Mouse (Mus musculus) layer of hippocampus, postnatal 10 days (tissue): ENCODE results near the gene Tmem63a. TPM values are rescaled to one million over a fixed set of nuclear protein-coding genes. Genes with fewer than 3 reads are reported as not detected.
A peak's percentile ranks its signal among the peaks of the same experiment; 100 is the strongest.
"Not testable (repeated sequence)": the region's sequence is repeated elsewhere in the genome, so short reads cannot be mapped to it uniquely, and the experiment has no call there.

Source experiments
- DNase-seq, 2 experiments: peaks; one replicate each; pipeline ENCODE4 v3.0.0; 2021; ENCODE audit warnings: low spot score in 2 of 2
- total RNA-seq, 2 experiments: library from RNA; stranded (reverse); gene quantifications; 2 replicates each; pipeline ENCODE4 v1.2.3; 2021

Tmem63a gene
- total RNA-seq, 2 experiments from 2014 or later, result 3.7 to 3.8 TPM

DNA sequence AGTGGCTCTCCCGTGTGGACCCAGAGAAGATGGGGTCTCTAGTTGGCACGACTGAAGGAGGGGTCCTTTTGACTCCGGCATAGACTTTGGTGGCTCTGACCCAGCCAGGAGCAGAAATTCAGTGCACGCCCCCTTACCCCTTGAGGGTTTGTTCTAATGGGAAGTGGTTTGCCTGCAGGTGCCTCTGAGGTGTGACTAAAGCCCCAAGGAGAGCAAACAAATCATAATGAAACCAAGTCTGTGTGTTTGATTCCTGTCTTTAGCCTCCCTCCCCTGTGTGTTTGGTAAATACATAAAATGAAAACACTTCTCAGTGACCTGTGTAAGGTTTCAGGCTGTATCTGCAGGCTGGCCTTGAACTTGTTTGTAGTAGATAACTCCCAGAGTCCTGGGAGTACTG is 15.9 kb upstream of the Tmem63a start:
- DNase-seq, result no peak

DNA sequence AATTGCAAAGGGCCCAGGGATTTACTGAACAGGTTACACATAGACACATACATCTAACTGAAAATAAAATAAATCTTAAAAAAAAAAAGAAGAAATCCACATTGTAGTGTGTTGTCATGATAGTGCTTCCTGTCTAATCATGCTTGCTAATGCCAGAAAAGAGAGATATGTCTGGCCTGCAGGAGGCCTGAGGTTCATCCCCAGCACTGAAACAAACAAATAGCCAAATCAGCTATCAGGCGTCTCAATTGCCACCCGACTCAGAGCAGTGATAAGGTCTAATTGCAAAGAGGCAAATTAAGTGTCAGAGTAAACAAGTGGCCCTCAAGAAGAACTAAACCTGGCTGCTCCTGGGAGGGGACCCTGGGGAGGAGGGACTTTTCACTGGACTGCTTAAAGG is 12.5 kb upstream of the Tmem63a start:
- DNase-seq, result no peak

DNA sequence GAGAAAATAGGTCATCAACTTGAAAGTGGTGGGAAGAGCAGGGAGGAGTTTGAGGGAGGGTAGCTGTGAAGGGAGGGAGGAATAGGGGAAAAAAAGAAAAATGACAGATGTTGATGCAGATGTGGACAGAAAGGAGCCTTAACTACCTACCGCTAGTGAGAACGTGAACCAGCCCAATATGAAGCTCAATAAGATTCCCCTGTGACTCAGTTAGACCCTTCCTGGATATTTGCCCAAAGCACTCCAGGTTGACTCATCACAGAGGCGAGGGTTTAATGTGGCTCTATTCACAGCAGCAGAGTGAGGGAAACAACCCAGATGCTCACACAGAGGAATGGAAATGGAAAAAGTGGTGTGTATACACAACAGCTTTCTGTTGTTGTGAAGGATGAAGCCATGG is 11.0 kb upstream of the Tmem63a start:
- DNase-seq, result no peak

DNA sequence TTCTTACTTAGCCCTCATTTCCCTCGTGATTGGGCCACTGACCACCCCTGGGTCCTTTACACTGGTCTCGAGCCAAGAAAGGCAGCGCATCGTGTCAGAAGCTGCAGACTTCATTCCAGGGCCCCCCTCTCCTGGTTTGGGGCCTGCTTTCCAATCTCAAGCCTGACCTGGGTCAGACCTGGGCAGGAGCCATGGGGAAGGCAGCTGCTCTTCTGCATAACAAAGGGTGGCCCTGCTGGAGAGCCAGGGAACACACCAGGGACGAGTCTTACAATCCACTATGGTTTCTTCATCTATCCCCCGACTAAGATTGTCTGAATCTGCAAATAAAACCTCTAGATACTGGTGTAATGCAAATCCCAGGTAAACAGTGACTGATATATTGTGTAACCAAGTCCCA is 8.5 kb upstream of the Tmem63a start:
- DNase-seq, result no peak

DNA sequence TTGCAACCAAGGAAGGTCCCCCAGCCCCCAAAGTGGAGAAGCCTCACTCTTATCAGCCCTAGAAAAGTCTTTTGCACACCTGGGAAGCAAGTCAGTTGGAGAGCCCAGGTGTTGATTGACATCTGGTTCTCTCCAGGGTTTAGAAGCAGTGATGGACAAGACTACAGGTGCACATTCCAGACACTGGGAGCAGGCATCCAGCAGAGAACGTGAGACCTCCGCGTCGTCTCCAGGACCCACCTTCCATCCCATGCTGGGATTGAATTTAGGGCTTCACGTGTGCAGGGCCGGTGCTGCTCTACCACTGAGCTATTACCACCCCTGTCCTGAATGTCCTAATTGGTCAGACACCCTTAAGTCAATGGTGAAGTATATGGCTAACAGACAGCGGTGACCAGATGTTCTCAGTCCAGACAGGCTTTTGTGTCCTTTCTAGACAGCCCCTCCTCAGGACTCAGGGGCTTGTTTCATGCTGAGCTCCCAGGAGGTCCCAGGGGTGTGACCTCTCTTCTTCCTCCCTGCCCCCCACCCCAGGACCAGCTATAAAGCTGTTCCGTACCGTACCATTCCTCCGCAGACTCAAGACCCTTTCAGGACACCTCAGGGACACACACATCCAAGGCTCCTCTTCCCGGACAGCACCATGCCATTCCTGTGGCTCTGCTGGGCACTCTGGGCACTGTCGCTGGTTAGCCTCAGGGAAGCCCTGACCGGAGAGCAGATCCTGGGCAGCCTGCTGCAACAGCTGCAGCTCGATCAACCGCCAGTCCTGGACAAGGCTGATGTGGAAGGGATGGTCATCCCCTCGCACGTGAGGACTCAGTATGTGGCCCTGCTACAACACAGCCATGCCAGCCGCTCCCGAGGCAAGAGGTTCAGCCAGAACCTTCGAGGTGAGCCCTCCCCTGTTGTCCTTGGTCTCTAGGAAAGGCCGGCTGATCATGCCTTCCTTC is 7.4 kb upstream of the Tmem63a start, which contains the start of gene Lefty1:
Lefty1 (plus strand) TSS at position 556 of the 953 bp plus-strand sequence.
- no peak for DNase-seq

DNA sequence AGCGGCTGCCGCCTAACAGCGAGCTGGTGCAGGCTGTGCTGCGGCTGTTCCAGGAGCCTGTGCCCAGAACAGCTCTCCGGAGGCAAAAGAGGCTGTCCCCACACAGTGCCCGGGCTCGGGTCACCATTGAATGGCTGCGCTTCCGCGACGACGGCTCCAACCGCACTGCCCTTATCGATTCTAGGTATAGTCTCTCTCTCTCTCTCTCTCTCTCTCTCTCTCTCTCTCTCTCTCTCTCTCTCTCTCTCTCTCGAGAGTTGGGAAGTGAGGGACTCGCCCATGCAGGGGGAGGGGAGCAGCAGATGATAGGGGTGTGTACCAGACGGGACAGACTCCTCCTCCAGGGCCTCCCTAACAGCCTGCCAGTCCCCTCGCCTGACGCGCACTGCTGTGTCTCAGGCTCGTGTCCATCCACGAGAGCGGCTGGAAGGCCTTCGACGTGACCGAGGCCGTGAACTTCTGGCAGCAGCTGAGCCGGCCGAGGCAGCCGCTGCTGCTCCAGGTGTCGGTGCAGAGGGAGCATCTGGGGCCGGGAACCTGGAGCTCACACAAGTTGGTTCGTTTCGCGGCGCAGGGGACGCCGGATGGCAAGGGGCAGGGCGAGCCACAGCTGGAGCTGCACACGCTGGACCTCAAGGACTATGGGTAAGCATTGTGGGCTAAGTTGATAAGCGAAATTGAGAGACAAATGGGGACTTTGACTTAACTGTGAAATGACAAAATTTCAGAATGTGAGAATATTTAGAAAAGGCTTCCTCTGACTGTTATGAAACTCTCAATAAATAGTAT is 5.3 kb upstream of the Tmem63a start:
- DNase-seq, result peak; percentile 35 to 42

DNA sequence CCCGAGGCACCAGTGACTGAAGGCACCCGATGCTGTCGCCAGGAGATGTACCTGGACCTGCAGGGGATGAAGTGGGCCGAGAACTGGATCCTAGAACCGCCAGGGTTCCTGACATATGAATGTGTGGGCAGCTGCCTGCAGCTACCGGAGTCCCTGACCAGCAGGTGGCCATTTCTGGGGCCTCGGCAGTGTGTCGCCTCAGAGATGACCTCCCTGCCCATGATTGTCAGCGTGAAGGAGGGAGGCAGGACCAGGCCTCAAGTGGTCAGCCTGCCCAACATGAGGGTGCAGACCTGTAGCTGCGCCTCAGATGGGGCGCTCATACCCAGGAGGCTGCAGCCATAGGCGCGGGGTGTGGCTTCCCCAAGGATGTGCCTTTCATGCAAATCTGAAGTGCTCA is 4.5 kb upstream of the Tmem63a start:
- not testable (repeated sequence) for DNase-seq

DNA sequence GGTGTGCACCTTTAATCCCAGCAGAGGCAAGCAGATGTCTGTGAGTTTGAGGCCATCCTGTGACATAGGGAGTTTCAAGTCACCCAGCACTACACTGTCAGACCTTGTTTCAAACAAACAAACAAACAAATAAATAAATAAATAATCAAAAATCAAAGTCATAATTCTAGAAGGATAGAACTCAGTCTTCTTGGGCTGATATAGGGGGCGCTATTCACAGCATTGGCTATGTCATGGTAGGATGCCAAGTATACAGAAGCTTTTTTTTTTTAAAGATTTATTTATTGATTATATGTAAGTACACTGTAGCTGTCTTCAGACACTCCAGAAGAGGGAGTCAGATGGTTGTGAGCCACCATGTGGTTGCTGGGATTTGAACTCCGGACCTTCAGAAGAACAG is 3.4 kb upstream of the Tmem63a start:
- DNase-seq, result not testable (repeated sequence)

DNA sequence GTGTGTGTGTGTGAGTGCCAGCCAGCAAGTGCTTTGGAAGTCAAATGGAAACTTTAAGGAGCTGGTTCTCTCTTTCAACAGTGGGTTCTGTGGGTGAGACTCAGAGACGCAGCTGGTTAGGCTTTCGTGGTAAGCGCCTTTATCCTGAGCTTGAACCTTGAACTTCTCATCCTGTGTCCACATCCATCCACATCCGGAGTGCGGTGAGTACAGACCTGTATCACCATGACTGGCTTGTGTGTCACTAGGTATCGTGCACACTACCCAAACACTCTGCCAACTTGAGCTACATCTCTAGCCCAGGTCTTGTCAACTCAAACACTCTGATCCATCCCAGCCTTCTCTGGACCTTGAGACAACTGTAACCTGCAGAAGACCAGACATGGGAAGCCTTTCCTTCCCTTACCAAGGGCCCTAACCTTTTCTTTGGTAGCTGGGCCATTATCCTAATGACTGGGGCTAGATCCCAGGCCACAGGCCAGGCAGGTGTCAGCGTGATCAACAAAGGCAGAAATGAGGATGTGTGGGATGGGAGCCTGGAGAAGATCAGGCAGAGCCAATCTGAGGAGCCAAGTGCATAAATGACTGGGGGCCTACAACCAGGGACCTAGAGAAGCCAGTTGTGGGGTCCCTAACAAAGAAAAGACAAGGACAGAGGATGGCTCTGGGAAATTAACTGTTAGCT is 1.2 kb upstream of the Tmem63a start:
- DNase-seq, result no peak

DNA sequence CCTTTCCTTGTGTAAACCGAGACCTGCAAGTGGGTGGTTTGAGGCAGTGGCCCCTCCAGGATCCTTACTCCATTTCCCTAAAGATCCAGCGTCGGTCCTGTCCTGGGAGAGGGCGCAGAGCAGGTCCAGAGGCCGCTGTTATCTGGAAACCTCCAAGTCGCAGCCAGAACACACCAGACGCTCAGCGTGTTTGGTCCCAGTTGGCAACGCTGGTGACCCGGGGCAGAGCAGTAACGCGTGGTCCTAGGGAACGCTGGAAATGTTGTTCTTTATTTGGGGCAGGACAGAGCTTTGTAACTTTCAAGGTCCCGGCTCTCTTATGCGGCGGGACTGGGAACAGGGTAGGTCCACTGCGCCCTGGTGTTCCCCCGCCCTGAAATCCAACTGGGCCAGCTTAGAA is 418 bp upstream of the Tmem63a start:
- DNase-seq, result no peak

DNA sequence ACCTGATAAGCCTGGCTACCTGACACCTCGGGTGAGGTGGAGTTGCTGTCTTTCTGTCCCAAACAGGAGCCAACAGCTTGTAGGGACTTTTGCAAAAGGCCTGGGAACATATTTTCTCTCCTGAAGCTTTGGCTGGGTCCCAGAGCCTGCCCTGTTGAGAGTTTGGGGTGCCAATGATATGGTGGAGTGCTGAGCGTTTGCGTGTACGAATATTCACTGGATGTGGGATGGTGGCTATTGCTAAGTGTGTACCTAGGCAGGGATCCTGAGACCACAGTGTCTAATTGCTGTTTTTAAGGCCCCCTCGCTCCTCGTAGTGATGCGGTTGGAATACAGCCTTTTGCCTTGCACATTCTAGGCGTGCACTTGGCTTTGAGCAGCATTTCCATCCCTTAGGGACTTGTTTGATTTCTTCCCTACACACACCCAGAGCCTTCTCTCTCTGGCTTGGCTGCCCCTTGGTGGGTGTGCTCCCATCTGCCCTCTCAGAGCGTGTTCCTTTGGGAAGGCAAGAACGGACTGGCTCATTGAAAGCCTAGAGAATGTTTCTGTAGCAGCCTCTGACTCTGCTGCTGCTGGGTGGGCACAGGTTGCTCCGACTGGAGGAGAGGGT is 994 bp downstream of the Tmem63a start:
- DNase-seq, result no peak

DNA sequence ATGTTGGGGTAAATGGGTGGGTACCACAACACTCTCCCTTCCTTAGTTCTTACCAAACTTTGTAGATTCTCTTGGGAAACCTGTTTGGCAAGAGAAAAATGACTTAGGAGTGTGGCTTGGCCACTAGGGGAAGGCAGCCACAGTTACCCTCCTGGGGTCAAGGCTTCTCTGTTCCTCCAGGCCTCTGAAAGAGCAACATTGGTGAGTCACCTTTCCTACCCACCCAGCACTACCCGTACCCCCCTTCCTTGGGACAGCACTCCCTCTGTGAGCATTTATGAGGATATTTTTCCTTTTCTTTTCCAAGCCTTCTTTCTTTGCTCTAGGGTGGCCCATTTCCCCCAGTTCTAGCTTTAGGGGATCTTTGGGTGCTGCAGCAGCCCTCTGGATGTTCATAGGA is 1.8 kb downstream of the Tmem63a start:
- DNase-seq, result no peak

DNA sequence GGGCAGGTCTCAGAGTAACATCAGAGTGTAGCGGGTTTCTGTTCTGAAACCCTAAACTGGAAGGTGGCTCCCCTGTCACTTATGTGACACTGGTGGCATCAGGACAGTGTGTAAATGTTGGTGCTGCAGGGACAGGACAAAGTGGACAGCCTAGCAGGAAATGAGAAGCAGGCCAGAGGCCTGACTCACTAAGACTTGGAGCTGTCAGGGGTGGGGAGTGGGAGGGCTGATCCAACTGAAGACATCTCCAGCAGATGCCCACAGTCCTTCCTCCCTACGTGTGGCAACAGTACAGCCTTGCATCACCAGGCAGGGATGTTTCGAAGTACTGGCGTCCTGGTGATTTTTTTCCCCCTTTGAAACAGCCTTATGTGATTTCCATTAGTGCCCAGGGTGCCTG is 2.4 kb downstream of the Tmem63a start:
- no peak for DNase-seq

DNA sequence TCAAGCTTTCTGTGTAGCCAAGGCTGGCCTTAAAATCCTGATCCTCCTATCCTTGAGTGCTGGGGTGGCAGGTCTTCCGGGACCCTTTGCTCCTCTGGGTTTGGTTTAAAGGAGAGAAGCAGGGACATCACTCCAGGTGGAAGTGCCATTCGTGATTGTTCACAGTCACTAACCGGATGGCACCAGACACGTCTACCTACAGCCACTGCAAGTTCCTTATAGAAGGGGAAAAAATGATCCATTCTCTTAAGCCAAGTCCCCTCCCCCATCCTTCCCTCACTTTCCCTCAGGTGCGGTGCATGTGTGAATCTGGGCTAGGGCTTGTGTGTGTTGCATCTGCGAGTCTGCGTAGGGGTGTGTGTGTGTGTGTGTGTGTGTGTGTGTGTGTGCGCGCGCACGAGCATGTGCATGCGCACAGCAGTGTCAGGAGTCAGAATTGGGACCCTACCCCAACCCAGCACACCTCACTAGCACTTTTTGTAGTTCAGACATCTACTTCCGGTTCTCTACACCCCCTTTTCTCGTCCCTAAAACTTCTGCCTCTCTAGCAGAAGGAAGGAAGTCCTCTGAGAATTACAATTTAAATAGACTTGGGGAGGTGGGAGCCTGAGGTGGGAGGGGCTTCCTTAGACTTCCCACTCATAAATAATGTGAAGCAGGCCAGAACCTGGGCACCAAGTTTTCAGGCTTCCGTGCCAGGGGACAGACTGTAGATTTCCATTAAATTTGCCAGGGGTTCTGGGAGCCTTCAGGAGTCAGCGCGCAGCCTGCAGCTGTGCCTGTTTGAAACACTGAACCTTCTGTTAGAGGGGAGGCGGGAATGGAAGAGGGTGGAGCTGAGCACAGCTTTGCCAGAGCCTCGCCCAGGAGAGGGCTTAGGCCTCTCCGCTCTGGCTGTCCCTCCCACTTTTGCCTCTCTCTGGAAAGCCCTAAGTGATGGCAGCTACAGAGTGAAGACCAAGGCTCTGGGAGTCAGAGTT is 3.1 kb downstream of the Tmem63a start:
- peak; percentile 29 to 33 for DNase-seq

DNA sequence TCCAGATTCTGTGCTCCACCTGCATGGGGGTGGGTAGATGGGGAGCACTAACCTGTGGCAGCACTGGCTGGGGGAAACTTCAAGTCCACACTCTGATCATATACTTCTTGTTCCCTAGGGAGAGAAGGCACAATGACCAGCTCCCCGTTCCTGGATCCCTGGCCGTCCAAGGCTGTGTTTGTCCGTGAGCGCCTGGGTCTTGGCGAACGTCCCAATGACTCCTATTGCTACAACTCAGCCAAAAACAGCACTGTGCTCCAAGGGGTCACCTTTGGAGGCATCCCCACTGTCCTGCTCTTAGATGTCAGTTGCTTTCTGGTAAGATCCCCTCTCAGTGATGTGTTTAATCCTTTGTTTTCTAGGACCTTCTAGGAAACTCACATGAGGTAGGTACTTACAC is 4.3 kb downstream of the Tmem63a start:
- no peak for DNase-seq

DNA sequence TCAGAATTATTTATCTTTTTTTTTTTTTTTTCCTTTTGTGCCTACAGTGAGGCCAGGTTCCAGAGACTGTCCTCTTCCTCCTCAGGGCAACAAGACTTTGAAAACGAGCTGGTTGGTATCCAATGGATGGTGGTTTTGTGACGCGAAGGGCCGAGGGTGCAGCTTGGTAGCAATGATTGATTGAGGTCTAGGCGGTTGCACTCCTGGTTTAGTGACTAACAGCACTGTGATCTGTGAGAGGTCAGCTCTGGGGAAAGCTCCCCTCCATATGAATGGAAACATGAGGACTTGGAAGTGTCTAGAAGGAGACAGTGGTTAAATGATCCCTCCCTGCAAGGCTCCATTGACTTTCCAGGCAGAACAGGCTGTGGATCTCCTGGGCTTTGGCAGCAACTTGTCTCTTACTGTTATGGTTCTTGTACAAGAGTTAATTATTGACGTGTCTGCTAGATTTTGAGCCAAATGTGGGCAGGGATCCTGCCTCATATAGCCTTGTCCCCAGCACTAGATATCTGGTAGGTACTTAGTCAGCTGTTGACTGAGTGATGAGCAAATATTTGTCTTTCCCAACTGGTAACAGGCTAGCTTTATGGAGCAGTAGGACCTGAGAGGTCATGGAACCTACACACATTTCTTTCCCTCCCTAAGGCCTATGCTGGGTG is 10.1 kb downstream of the Tmem63a start:
- no peak for DNase-seq

DNA sequence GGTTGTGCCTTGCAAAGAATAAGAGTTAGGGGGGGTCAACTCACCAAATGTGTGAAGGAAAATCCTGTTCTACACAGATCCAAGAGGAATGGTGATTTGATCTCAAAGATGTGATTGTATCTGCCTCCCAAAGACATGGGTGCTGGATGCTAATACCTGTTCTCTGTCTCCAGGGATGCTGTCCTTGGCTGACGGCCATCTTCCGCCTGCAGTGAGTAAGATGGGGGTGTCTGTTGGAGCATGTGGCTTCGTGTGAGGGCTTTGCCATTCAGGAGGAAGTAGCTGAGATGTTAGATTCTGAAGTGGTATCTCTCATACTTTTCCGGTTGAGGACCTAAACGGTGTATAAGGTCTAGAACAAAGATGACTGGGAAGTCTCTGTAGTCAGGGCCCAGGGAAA is 10.7 kb downstream of the Tmem63a start:
- DNase-seq, result no peak

DNA sequence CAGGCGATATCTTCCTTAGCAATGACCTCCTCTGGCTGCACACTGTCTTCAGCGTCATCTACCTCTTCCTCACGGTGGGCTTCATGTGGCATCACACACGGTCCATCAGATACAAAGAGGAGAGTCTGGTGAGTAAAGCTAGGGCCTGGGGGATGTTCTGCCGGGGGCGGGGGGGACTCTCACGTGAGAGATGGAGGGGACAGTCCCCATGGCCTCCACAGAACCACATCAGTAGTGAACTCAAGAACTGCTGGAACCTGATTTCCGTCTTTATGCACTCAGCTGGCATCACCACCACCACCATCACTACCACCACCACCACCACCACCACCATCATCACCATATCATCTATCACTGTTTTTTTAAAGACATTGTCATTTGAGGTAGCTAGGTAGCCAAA is 14.3 kb downstream of the Tmem63a start:
- no peak for DNase-seq

DNA sequence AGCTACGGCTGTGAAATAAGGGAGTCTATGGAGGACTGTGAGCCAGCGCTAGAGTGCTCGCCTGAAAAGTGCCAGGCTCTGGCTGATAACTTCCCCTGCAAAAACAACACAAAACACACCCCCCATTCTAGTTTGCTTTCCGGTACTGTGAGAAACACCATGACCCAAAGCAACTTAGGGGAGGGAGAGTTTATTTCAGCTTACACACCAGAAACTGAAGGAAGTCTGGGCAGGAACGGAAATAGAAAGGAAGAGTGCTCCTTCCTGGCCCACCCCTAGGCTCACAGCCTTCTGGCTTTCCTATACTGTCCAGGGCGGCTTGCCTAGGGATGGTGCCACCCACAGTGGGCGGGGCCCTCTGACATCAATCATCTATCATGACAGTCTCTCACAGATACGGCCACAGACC is 14.8 kb downstream of the Tmem63a start:
- DNase-seq, result no peak
